Mouse (Mus musculus): ENCODE measurements around the gene Gpr180.

DNA sequence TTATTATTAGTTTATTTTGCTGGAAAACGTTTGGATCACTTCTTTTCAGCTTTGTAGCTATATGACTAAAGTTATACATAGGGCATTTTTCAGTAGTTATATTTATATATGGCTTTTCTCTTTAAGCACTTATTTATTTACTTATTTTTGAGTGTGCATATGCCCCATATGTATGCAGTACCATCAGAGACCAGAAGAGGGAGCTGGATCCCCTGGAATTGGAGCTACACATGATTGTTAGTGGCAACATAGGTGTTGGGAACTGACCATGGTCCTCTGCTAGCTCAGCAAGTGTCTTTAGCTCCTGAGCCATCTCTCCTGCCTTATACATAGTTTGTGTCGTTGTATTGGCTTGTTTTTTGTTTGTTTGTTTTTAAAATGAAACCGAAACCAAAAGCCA is 70.4 kb downstream of the Gpr180 start:
- TF ChIP-seq CTCF (IDR thresholded peaks at IDR 0.05; ENCODE audit: low read depth, low read length), result no peak
- TF ChIP-seq POLR2A (IDR thresholded peaks at IDR 0.05; ENCODE audit: insufficient read depth, low read length), result no peak
